Mouse (Mus musculus) ES-E14 (cell line): ENCODE measurements around the gene Serbp1.

Experiments used
- CHD2 ChIP-seq: IDR thresholded peaks from 2 replicates; pipeline ENCODE4 v1.6.1; 2014; ENCODE audit warnings: mild to moderate bottlenecking, low read depth, low read length, inconsistent platforms
- HCFC1 ChIP-seq: IDR thresholded peaks from 2 replicates; pipeline ENCODE4 v1.6.1; 2012; ENCODE audit warnings: low read length, inconsistent platforms, borderline replicate concordance; ENCODE audit not compliant: insufficient read depth
- MAFK ChIP-seq: IDR thresholded peaks from 2 replicates; pipeline ENCODE4 v1.6.1; 2014; ENCODE audit warnings: mild to moderate bottlenecking, low read depth, low read length, inconsistent platforms; ENCODE audit not compliant: insufficient read depth
- ZC3H11A ChIP-seq: IDR thresholded peaks from 2 replicates; pipeline ENCODE4 v1.6.1; 2012; ENCODE audit warnings: low read depth, mild to moderate bottlenecking, inconsistent platforms, low read length, borderline replicate concordance
- ZNF384 ChIP-seq: IDR thresholded peaks from 2 replicates; pipeline ENCODE4 v1.6.1; 2012; ENCODE audit warnings: low read depth, low read length, inconsistent platforms

DNA sequence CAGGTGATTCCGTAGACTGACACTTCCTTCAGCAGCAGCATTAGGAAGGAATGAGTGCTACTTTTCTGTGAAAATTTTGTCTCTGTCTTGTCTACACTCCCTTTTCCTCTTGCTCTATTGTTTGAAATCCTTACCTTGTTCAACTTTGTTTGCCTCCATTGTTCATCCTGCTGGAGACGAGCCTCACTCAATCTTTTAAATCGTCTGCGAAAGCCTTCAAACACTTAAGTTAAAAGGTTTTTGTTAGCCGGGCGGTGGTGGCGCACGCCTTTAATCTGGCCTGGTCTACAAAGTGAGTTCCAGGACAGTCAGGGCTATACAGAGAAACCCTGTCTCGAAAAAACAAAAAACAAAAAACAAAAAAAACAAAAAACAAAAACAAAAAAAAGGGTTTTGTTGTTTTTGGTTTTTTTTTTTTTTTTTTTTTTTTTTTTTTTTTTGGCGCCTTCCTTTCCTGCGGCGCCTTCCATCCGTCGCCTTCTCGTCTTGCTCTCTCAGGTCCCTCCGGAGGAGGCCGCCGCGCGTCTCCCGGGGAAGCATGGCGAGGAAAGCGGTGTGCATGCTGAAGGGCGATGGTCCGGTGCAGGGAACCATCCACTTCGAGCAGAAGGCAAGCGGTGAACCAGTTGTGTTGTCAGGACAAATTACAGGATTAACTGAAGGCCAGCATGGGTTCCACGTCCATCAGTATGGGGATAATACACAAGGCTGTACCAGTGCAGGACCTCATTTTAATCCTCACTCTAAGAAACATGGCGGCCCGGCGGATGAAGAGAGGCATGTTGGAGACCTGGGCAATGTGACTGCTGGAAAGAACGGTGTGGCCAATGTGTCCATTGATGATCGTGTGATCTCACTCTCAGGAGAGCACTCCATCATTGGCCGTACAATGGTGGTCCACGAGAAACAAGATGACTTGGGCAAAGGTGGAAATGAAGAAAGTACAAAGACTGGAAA, 32.6 kb upstream of the Serbp1 start:
- no peak for TF ChIP-seq CHD2
- TF ChIP-seq HCFC1: no peak
- TF ChIP-seq ZNF384: peak; percentile 96
- no peak for TF ChIP-seq MAFK
- TF ChIP-seq ZC3H11A: no peak
